9 mouse cellular contexts compared by ENCODE assay signal in genomic region chrX:59179081-59179596, GRCm38 (mm10).
DNase-seq lines count a peak whose midpoint lies in the region; ATAC-seq and TF ChIP-seq lines count a peak whose summit lies in the region.
"Had no signal": no experiment of that assay in that cellular context is flagged by ENCODE, and none has a peak within 500 bp of the region (broad histone marks: within the 10 kb centered on the region; RNA-seq: fewer than 3 reads in every experiment).

No protein-coding gene starts in this region.

- ATAC-seq in lung, embryonic 14.5 days (ENCODE audit: insufficient read depth), result no peak; the same call in 1 of the 2 replicates
- ATAC-seq in lung, postnatal 0 days, result no peak
- ATAC-seq in neural tube, embryonic 12.5 days (ENCODE audit: low FRiP score, low read depth), result peak; percentile 81

- H3K9me3 ChIP-seq in lung, embryonic 14.5 days (ENCODE audit: low read depth, low read length), result no peaks in the 10 kb centered on the region
- H3K9me3 ChIP-seq in lung, postnatal 0 days (ENCODE audit: low read length), result no peaks in the 10 kb centered on the region
- no peaks in the 10 kb centered on the region for H3K9me3 ChIP-seq in heart, embryonic 10.5 days
- H3K9me3 ChIP-seq in neural tube, embryonic 12.5 days, result no peaks in the 10 kb centered on the region
- H3K9me3 ChIP-seq: limb, embryonic 15.5 days had no signal

- H3K36me3 ChIP-seq in lung, embryonic 14.5 days (ENCODE audit: insufficient read depth), result no peaks in the 10 kb centered on the region
- no peaks in the 10 kb centered on the region for H3K36me3 ChIP-seq in lung, postnatal 0 days (ENCODE audit: insufficient read depth, low read length)
- no peaks in the 10 kb centered on the region for H3K36me3 ChIP-seq in heart, embryonic 10.5 days
- no peaks in the 10 kb centered on the region for H3K36me3 ChIP-seq in neural tube, embryonic 12.5 days
- H3K36me3 ChIP-seq: limb, embryonic 15.5 days had no signal

- H3K27me3 ChIP-seq in lung, embryonic 14.5 days (ENCODE audit: insufficient read depth, low read length), result no peaks in the 10 kb centered on the region
- no peaks in the 10 kb centered on the region for H3K27me3 ChIP-seq in lung, postnatal 0 days (replicated peaks; ENCODE audit: insufficient read depth, low read length)
- no peaks in the 10 kb centered on the region for H3K27me3 ChIP-seq in heart, embryonic 10.5 days (ENCODE audit: insufficient read depth, poor library complexity, severe bottlenecking)
- H3K27me3 ChIP-seq in neural tube, embryonic 12.5 days (replicated peaks), result no peaks in the 10 kb centered on the region
- H3K27me3 ChIP-seq: limb, embryonic 15.5 days had no signal

- H3K4me3 ChIP-seq in lung, embryonic 14.5 days (ENCODE audit: low read depth, low read length), result no peak overlapping the region
- no peak overlapping the region for H3K4me3 ChIP-seq in lung, postnatal 0 days (ENCODE audit: low read depth, low read length)
- 0 out of 2 replicates have a peak overlapping the region, but pooled peaks have one; percentile 5 for H3K4me3 ChIP-seq in heart, embryonic 10.5 days
- H3K4me3 ChIP-seq in neural tube, embryonic 12.5 days, result no peak overlapping the region
- H3K4me3 ChIP-seq: limb, embryonic 15.5 days had no signal

- whole genome bisulfite sequencing in lung, embryonic 14.5 days, result 23% methylated on average over 3 of the region's 3 CpGs
- WGBS in lung, postnatal 0 days, result 28% methylated on average over 3 of the region's 3 CpGs
- WGBS in heart, embryonic 10.5 days, result 23% methylated on average over 3 of the region's 3 CpGs
- 17% methylated on average over 3 of the region's 3 CpGs for WGBS in neural tube, embryonic 12.5 days

- TF ChIP-seq EP300 in lung, postnatal 0 days (IDR thresholded peaks at IDR 0.05), result no peak

- DNase-seq in lung, embryonic 14.5 days, result peak; percentile 31
- DNase-seq in lung, postnatal 0 days (ENCODE audit: low spot score), result no peak
- peak; percentile 56 for DNase-seq in embryo, embryonic 10 days (ENCODE audit: low spot score)
- DNase-seq in heart, embryonic 10.5 days (ENCODE audit: low spot score), result peak; percentile 71
- peak; percentile 16 to 52 for DNase-seq in layer of hippocampus, postnatal 14 days (ENCODE audit: low spot score in 2 of 2)
- DNase-seq in kidney, postnatal 14 days, result no peak
- DNase-seq in lung, adult 18-20 months, result no peak

- no peak overlapping the region for H3K27ac ChIP-seq in lung, embryonic 14.5 days (ENCODE audit: low read depth)
- H3K27ac ChIP-seq in lung, postnatal 0 days (ENCODE audit: low read length), result no peak overlapping the region
- peak overlapping the region; percentile 67; the same call in 1 of the 2 replicates for H3K27ac ChIP-seq in heart, embryonic 10.5 days
- no peak overlapping the region for H3K27ac ChIP-seq in neural tube, embryonic 12.5 days
- H3K27ac ChIP-seq: limb, embryonic 15.5 days had no signal

- H3K4me2 ChIP-seq in lung, embryonic 14.5 days, result no peak overlapping the region
- H3K4me2 ChIP-seq in lung, postnatal 0 days (replicated peaks; ENCODE audit: low read depth, low read length), result no peak overlapping the region
- H3K4me2 ChIP-seq in neural tube, embryonic 12.5 days (replicated peaks), result no peak overlapping the region
- H3K4me2 ChIP-seq: limb, embryonic 15.5 days had no signal

- no peak for TF ChIP-seq CTCF in lung, embryonic 14.5 days (IDR thresholded peaks at IDR 0.05; ENCODE audit: low read depth)
- no peak for TF ChIP-seq CTCF in lung, postnatal 0 days (IDR thresholded peaks at IDR 0.05)

- H3K9ac ChIP-seq in lung, embryonic 14.5 days, result no peak overlapping the region
- no peak overlapping the region for H3K9ac ChIP-seq in lung, postnatal 0 days (replicated peaks; ENCODE audit: low read depth)
- no peak overlapping the region for H3K9ac ChIP-seq in neural tube, embryonic 12.5 days
- H3K9ac ChIP-seq: limb, embryonic 15.5 days had no signal

- H3K4me1 ChIP-seq in lung, embryonic 14.5 days (ENCODE audit: insufficient read depth), result no peaks in the 10 kb centered on the region
- H3K4me1 ChIP-seq in lung, postnatal 0 days (ENCODE audit: insufficient read depth, low read depth, low read length), result no peaks in the 10 kb centered on the region
- no peaks in the 10 kb centered on the region for H3K4me1 ChIP-seq in heart, embryonic 10.5 days
- H3K4me1 ChIP-seq in neural tube, embryonic 12.5 days, result no peaks in the 10 kb centered on the region
- H3K4me1 ChIP-seq: limb, embryonic 15.5 days had no signal

Comparison
In these comparisons a context has a peak if more than half of its experiments do, and no peak if none do; other contexts are left out.
1. DNase-seq: peak in lung, embryonic 14.5 days (single experiment), embryo, embryonic 10 days (single experiment), heart, embryonic 10.5 days (single experiment) and layer of hippocampus, postnatal 14 days (2 of 2); none in lung, postnatal 0 days (single experiment), kidney, postnatal 14 days (single experiment) and lung, adult 18-20 months (0 of 2).